Mouse (Mus musculus): ENCODE measurements around the gene Tmem140. TPM values are rescaled to one million over a fixed set of nuclear protein-coding genes. Genes with fewer than 3 reads are reported as not detected.
A peak's percentile ranks its signal among the peaks of the same experiment; 100 is the strongest.

The Tmem140 gene
- polyA plus RNA-seq, 1 experiment from 2014 or later, result 0.62 TPM

- ATAC-seq (replicated peaks; ENCODE audit: insufficient number of reproducible peaks, low FRiP score, low TSS enrichment), result no peak
- no peaks in the 10 kb centered on the region for H3K9me3 ChIP-seq (replicated peaks; ENCODE audit: control insufficient read depth, low read length)
- H3K4me2 ChIP-seq, result no peak overlapping the region
- no peaks in the 10 kb centered on the region for H3K27me3 ChIP-seq (ENCODE audit: control insufficient read depth, insufficient read depth, low read length)
- H3K27ac ChIP-seq (ENCODE audit: low read depth, low read length), result peak overlapping the region; percentile 42; the same call in 1 of the 2 replicates
- H3K36me3 ChIP-seq (ENCODE audit: control insufficient read depth, insufficient read depth, low read length), result no peaks in the 10 kb centered on the region
- no peak overlapping the region for H3K9ac ChIP-seq (ENCODE audit: low read depth, low read length)
- H3K4me1 ChIP-seq (ENCODE audit: control insufficient read depth, insufficient read depth, low read length), result peaks cover 30% of the 10 kb centered on the region
- WGBS (ENCODE audit: insufficient replicate concordance), result 63% methylated on average over 8 of the region's 8 CpGs
- H3K4me3 ChIP-seq (ENCODE audit: low read depth, low read length), result no peak overlapping the region
These were observed 3.8 kb downstream of the Tmem140 start for GRCm38 (mm10) chr6:34866786-34867185.

- WGBS (ENCODE audit: insufficient replicate concordance), result 76% methylated on average over 16 of the region's 16 CpGs
- Histone ChIP-seq H3K4me1 (ENCODE audit: control insufficient read depth, insufficient read depth, low read length) (peaks cover 30% of the 10 kb centered on the region), H3K9ac (ENCODE audit: low read depth, low read length) (no peak overlapping the region), H3K9me3 (replicated peaks; ENCODE audit: control insufficient read depth, low read length) (no peaks in the 10 kb centered on the region), H3K36me3 (ENCODE audit: control insufficient read depth, insufficient read depth, low read length) (no peaks in the 10 kb centered on the region), H3K4me2 (no peak overlapping the region), H3K27me3 (ENCODE audit: control insufficient read depth, insufficient read depth, low read length) (no peaks in the 10 kb centered on the region), H3K27ac (ENCODE audit: low read depth, low read length) (no peak overlapping the region), H3K4me3 (ENCODE audit: low read depth, low read length) (no peak overlapping the region)
- ATAC-seq (replicated peaks; ENCODE audit: insufficient number of reproducible peaks, low FRiP score, low TSS enrichment), result no peak
These were observed 4.5 kb downstream of the Tmem140 start for GRCm38 (mm10) chr6:34867301-34867994.

DNA sequence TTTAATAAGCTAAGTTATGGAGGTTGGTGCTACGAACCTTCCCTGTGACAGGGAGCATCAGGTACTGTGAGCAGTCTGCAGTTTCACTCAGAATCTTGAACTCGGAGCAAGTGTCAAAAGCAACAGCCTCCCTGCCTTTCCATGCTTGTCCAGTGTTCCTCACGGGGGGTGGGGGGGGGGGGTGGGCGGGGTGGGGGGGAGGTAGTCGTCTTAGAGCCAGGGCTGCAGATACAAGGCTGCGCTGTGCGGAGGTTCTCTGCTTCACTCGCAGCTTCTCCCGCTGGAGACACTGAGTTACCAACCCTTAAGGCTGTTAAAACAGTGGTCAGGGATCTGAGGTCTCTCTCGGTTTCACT lies 5.0 kb downstream of the Tmem140 start:
- H3K4me1 ChIP-seq (ENCODE audit: control insufficient read depth, insufficient read depth, low read length), result peaks cover 30% of the 10 kb centered on the region
- H3K9ac ChIP-seq (ENCODE audit: low read depth, low read length), result no peak overlapping the region
- no peak for ATAC-seq (replicated peaks; ENCODE audit: insufficient number of reproducible peaks, low FRiP score, low TSS enrichment)
- 65% methylated on average over 10 of the region's 10 CpGs for WGBS (ENCODE audit: insufficient replicate concordance)
- H3K27me3 ChIP-seq (ENCODE audit: control insufficient read depth, insufficient read depth, low read length), result no peaks in the 10 kb centered on the region
- H3K27ac ChIP-seq (ENCODE audit: low read depth, low read length), result no peak overlapping the region
- H3K4me2 ChIP-seq, result no peak overlapping the region
- no peaks in the 10 kb centered on the region for H3K9me3 ChIP-seq (replicated peaks; ENCODE audit: control insufficient read depth, low read length)
- no peak overlapping the region for H3K4me3 ChIP-seq (ENCODE audit: low read depth, low read length)
- H3K36me3 ChIP-seq (ENCODE audit: control insufficient read depth, insufficient read depth, low read length), result no peaks in the 10 kb centered on the region

DNA sequence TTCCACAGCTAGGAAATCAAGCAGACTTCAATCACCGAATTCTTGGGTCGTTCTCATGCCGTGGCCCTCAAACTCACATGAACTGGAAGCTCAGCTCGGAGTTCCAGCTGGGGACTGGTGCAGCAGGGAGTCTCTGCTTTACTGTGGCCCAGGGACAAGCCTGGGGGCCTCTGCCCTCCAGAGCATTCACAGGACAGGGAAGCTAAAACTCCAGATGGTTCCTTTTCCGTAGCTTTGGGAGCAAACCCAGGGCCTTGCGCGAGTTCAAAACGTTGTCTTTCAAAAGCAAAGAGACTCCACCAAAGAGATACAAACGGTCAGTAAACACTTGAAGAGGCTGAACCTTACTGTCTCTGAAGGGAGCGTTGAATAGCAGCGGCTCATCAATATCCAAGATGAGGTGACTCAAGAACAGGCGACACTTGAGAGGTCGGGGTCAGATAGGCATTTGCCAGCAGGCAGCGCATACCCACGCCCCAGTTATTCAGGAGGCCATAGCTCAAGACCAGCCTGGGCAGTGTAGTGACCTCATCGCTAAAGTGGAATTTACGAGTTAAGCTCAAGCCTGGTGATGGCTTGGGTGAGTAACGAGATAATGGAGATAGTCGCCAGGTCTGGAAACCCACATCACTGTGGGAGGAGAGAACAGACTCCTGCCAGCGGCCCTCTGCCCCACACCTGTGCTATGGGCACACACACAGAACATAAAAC lies 5.7 kb downstream of the Tmem140 start:
- no peaks in the 10 kb centered on the region for H3K27me3 ChIP-seq (ENCODE audit: control insufficient read depth, insufficient read depth, low read length)
- no peak overlapping the region for H3K9ac ChIP-seq (ENCODE audit: low read depth, low read length)
- no peaks in the 10 kb centered on the region for H3K9me3 ChIP-seq (replicated peaks; ENCODE audit: control insufficient read depth, low read length)
- WGBS (ENCODE audit: insufficient replicate concordance), result 70% methylated on average over 20 of the region's 20 CpGs
- no peak overlapping the region for H3K4me3 ChIP-seq (ENCODE audit: low read depth, low read length)
- H3K36me3 ChIP-seq (ENCODE audit: control insufficient read depth, insufficient read depth, low read length), result no peaks in the 10 kb centered on the region
- ATAC-seq (replicated peaks; ENCODE audit: insufficient number of reproducible peaks, low FRiP score, low TSS enrichment), result no peak
- H3K4me1 ChIP-seq (ENCODE audit: control insufficient read depth, insufficient read depth, low read length), result peaks cover 26% of the 10 kb centered on the region
- H3K27ac ChIP-seq (ENCODE audit: low read depth, low read length), result no peak overlapping the region
- H3K4me2 ChIP-seq, result peak overlapping the region; percentile 41; the same call in 1 of the 2 replicates

GRCm38 (mm10) chr6:34869225-34869915 lies 6.4 kb downstream of the Tmem140 start:
- WGBS (ENCODE audit: insufficient replicate concordance), result 41% methylated on average over 13 of the region's 13 CpGs
- no peak overlapping the region for H3K4me3 ChIP-seq (ENCODE audit: low read depth, low read length)
- H3K9me3 ChIP-seq (replicated peaks; ENCODE audit: control insufficient read depth, low read length), result no peaks in the 10 kb centered on the region
- no peaks in the 10 kb centered on the region for H3K27me3 ChIP-seq (ENCODE audit: control insufficient read depth, insufficient read depth, low read length)
- peaks cover 24% of the 10 kb centered on the region for H3K4me1 ChIP-seq (ENCODE audit: control insufficient read depth, insufficient read depth, low read length)
- peak; percentile 43; the same call in 1 of the 2 replicates for ATAC-seq (replicated peaks; ENCODE audit: insufficient number of reproducible peaks, low FRiP score, low TSS enrichment)
- H3K36me3 ChIP-seq (ENCODE audit: control insufficient read depth, insufficient read depth, low read length), result no peaks in the 10 kb centered on the region
- no peak overlapping the region for H3K9ac ChIP-seq (ENCODE audit: low read depth, low read length)
- peak overlapping the region; percentile 58; the same call in 1 of the 2 replicates for H3K27ac ChIP-seq (ENCODE audit: low read depth, low read length)
- H3K4me2 ChIP-seq, result peak overlapping the region; percentile 41

DNA sequence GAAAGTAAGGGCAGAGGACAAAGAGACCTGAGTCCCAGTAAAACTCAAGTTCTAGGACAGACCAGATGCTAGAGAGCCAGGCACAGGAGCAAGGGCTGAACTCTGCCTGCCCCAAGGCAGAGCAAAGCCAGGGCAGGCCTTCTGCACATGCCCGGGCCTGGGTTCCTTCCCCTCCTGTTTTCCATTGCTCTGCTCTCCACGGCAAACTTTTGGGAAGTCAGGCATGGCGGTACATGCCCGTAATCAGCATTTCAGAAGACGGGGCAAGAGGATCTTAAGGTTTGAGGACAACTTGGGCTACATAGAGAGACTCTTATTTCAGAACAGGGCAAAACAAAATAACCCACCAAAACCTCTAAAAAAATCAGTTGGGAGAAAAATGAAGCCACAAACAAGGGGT lies 7.2 kb downstream of the Tmem140 start:
- H3K9ac ChIP-seq (ENCODE audit: low read depth, low read length), result 0 out of 2 replicates have a peak overlapping the region, but pooled peaks have one; percentile 39
- no peak overlapping the region for H3K4me3 ChIP-seq (ENCODE audit: low read depth, low read length)
- H3K36me3 ChIP-seq (ENCODE audit: control insufficient read depth, insufficient read depth, low read length), result no peaks in the 10 kb centered on the region
- H3K27ac ChIP-seq (ENCODE audit: low read depth, low read length), result peak overlapping the region; percentile 58
- H3K27me3 ChIP-seq (ENCODE audit: control insufficient read depth, insufficient read depth, low read length), result no peaks in the 10 kb centered on the region
- peaks cover 32% of the 10 kb centered on the region for H3K4me1 ChIP-seq (ENCODE audit: control insufficient read depth, insufficient read depth, low read length)
- H3K4me2 ChIP-seq, result no peak overlapping the region
- H3K9me3 ChIP-seq (replicated peaks; ENCODE audit: control insufficient read depth, low read length), result no peaks in the 10 kb centered on the region
- no peak for ATAC-seq (replicated peaks; ENCODE audit: insufficient number of reproducible peaks, low FRiP score, low TSS enrichment)
- WGBS (ENCODE audit: insufficient replicate concordance), result 76% methylated on average over 5 of the region's 5 CpGs

DNA sequence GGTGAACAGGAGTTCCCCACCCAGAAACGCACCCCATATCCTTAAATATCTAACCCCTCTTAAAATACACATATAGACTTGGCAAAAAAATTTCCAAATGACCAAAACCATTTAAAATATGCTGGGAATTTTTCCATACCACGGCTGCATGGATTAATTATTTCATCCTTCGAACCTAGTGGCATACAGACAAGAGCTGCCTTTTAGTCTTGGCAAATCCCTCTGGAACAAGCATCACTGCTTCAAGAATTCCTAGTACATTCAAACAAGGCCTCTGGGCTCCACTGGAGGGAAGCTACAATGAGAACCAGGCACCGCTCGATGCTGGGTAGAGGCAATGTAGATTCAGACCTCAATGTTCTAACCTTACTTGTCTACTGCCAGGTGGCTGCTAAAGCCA lies 7.8 kb downstream of the Tmem140 start:
- WGBS (ENCODE audit: insufficient replicate concordance), result 79% methylated on average over 5 of the region's 5 CpGs
- Histone ChIP-seq H3K36me3 (ENCODE audit: control insufficient read depth, insufficient read depth, low read length) (no peaks in the 10 kb centered on the region), H3K9ac (ENCODE audit: low read depth, low read length) (no peak overlapping the region), H3K27ac (ENCODE audit: low read depth, low read length) (no peak overlapping the region), H3K4me1 (ENCODE audit: control insufficient read depth, insufficient read depth, low read length) (peaks cover 34% of the 10 kb centered on the region), H3K27me3 (ENCODE audit: control insufficient read depth, insufficient read depth, low read length) (no peaks in the 10 kb centered on the region), H3K4me3 (ENCODE audit: low read depth, low read length) (no peak overlapping the region), H3K4me2 (no peak overlapping the region), H3K9me3 (replicated peaks; ENCODE audit: control insufficient read depth, low read length) (no peaks in the 10 kb centered on the region)
- ATAC-seq (replicated peaks; ENCODE audit: insufficient number of reproducible peaks, low FRiP score, low TSS enrichment), result no peak

DNA sequence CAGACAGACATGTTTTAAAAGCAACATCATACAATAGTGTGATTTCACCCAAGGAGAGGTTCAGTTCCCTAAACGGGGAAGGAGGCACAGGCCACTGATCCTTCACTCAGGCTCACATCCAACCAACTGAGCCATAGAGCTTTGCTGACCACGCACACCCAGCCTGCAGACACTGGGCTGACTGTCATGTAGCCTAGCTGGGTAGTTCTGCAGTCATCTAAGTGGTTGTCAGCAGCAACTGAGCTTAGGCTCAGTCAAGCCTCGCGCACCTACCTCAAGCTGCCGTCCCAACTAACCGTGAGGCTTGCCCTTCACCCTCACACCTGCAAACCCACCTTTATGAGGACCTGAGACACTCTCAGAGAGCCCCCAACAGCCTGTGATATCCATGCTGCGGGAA lies 9.0 kb downstream of the Tmem140 start:
- no peaks in the 10 kb centered on the region for H3K36me3 ChIP-seq (ENCODE audit: control insufficient read depth, insufficient read depth, low read length)
- no peak for ATAC-seq (replicated peaks; ENCODE audit: insufficient number of reproducible peaks, low FRiP score, low TSS enrichment)
- no peak overlapping the region for H3K4me2 ChIP-seq
- no peak overlapping the region for H3K9ac ChIP-seq (ENCODE audit: low read depth, low read length)
- H3K9me3 ChIP-seq (replicated peaks; ENCODE audit: control insufficient read depth, low read length), result no peaks in the 10 kb centered on the region
- 82% methylated on average over 7 of the region's 7 CpGs for WGBS (ENCODE audit: insufficient replicate concordance)
- H3K4me1 ChIP-seq (ENCODE audit: control insufficient read depth, insufficient read depth, low read length), result peaks cover 46% of the 10 kb centered on the region
- H3K27me3 ChIP-seq (ENCODE audit: control insufficient read depth, insufficient read depth, low read length), result no peaks in the 10 kb centered on the region
- H3K27ac ChIP-seq (ENCODE audit: low read depth, low read length), result no peak overlapping the region
- no peak overlapping the region for H3K4me3 ChIP-seq (ENCODE audit: low read depth, low read length)

Data from heart, embryonic 11.5 days (tissue).